Comparison of ENCODE assay signal across 8 mouse cellular contexts in the genomic region with DNA sequence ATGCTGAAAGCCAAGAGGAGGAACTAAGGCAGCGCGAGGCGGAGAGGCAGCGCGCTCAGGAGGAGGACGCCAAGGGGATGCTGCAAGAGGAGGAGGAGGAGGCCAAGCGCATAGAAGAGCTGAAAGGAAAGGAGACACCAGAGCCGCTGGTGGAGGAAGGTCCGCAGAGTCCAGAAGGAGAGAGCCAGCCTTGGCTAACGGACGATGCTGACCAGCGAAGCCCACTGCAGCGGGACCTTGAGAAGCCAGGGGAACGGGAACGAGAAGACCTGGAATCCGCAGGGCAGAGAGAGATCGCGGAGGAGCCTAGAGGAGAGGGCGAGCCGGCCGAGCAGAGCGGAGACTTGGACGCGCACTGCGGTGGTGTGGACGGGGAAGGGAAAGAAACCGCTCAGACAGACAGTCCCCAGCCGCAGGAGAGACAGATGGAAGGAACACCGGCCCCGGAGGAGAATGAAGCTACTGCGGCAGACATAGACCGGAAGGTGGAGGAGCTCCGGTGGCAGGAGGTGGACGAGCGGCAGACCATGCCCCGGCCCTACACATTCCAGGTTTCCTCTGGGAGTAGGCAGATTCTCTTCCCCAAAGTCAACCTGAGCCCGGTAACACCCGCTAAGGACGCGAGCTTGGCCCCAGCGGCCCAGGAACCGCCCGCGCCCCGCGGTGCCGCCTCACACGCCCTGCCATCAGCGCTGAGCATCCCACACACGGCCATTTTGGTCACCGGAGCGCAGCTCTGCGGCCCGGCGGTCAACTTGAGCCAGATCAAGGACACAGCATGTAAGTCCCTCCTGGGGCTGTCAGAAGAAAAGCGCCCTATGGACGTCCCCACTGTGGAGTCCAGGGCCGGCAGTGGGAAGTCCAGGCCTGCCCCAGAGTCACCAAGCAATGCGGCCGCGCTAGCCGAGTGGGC. TPM values are rescaled to one million over a fixed set of nuclear protein-coding genes. Genes with fewer than 3 reads are reported as not detected.
A peak's percentile ranks its signal among the peaks of the same experiment; 100 is the strongest.
DNase-seq lines count a peak whose midpoint lies in the region; ATAC-seq and TF ChIP-seq lines count a peak whose summit lies in the region.

No protein-coding gene starts in this region.

- peak; percentile 30 to 54 for DNase-seq in adrenal gland, adult (ENCODE audit: inconsistent age in 2 of 2, low spot score in 1 of 2)
- no peak for DNase-seq in adrenal gland, adult 8-10 months
- DNase-seq in ovary, postnatal 36 days (ENCODE audit: low spot score): peak; percentile 17
- DNase-seq in ovary, postnatal 14 days (ENCODE audit: low spot score): no peak
- DNase-seq in limb, embryonic 14.5 days (ENCODE audit: low spot score): no peak
- no peak for DNase-seq in cerebellum, postnatal 25 days
- no peak for DNase-seq in thymus, postnatal 0 days (ENCODE audit: low spot score)

- TF ChIP-seq POLR2A in limb, embryonic 14.5 days (IDR thresholded peaks at IDR 0.05; ENCODE audit: borderline replicate concordance, extremely low read depth, insufficient read depth, insufficient read length): no peak

- no peak; the same call in 1 of the 2 replicates for ATAC-seq in limb, embryonic 14.5 days (ENCODE audit: low FRiP score, low read depth)
- no peak for ATAC-seq in stomach, embryonic 16.5 days (ENCODE audit: insufficient read depth, low FRiP score)

- peaks cover 11% of the 10 kb centered on the region; the same call in 1 of the 2 replicates for H3K36me3 ChIP-seq in limb, embryonic 14.5 days (ENCODE audit: control insufficient read depth, insufficient read depth, low read length)
- no peaks in the 10 kb centered on the region for H3K36me3 ChIP-seq in stomach, embryonic 16.5 days (ENCODE audit: control insufficient read depth, insufficient read depth, low read length)

- no peak overlapping the region for H3K27ac ChIP-seq in limb, embryonic 14.5 days (replicated peaks; ENCODE audit: low read depth, low read length)
- no peak overlapping the region for H3K27ac ChIP-seq in stomach, embryonic 16.5 days (ENCODE audit: low read length)

- H3K27me3 ChIP-seq in limb, embryonic 14.5 days (ENCODE audit: control insufficient read depth, insufficient read depth, low read length): peaks cover 39% of the 10 kb centered on the region
- H3K27me3 ChIP-seq in stomach, embryonic 16.5 days (ENCODE audit: control insufficient read depth, insufficient read depth, low read length): peaks cover 13% of the 10 kb centered on the region

- peak overlapping the region; percentile 56 for H3K4me2 ChIP-seq in limb, embryonic 14.5 days (replicated peaks; ENCODE audit: low read depth, low read length, severe bottlenecking)
- peak overlapping the region; percentile 57 for H3K4me2 ChIP-seq in stomach, embryonic 16.5 days (ENCODE audit: low read depth, low read length)

- 26% methylated on average over 62 of the region's 62 CpGs for WGBS in limb, embryonic 14.5 days
- 30% methylated on average over 62 of the region's 62 CpGs for WGBS in stomach, embryonic 16.5 days

- H3K4me3 ChIP-seq in limb, embryonic 14.5 days (replicated peaks; ENCODE audit: low read length): peak overlapping the region; percentile 28
- peak overlapping the region; percentile 48 for H3K4me3 ChIP-seq in stomach, embryonic 16.5 days (replicated peaks; ENCODE audit: low read length)

- peaks cover 6% of the 10 kb centered on the region; the same call in 1 of the 2 replicates for H3K4me1 ChIP-seq in limb, embryonic 14.5 days (ENCODE audit: control insufficient read depth, insufficient read depth, low read length)
- H3K4me1 ChIP-seq in stomach, embryonic 16.5 days (ENCODE audit: control insufficient read depth, insufficient read depth, low read length): 0 out of 2 replicates have a peak, but pooled peaks cover 7% of the 10 kb centered on the region

- H3K9ac ChIP-seq in limb, embryonic 14.5 days (ENCODE audit: low read depth, low read length, severe bottlenecking): no peak overlapping the region
- H3K9ac ChIP-seq in stomach, embryonic 16.5 days (ENCODE audit: low read length): peak overlapping the region; percentile 49

- H3K9me3 ChIP-seq in limb, embryonic 14.5 days (ENCODE audit: control insufficient read depth, low read length): no peaks in the 10 kb centered on the region
- H3K9me3 ChIP-seq in stomach, embryonic 16.5 days (replicated peaks; ENCODE audit: control insufficient read depth, low read length): no peaks in the 10 kb centered on the region

RNA-seq across cellular contexts. Expression of a gene that starts 48.0 kb away (rescaled TPM):
- 10 to 100 TPM; 14.7 to 28.9 (median 21.4) TPM for total RNA-seq in adrenal gland, adult 8-10 months (2022)
- 24.0 and 24.9 TPM in 2 replicates for polyA plus RNA-seq in limb, embryonic 14.5 days (2012; rRNA removed)
- 15.1 and 15.4 TPM in 2 replicates for polyA plus RNA-seq in limb, embryonic 14.5 days (2014; fragmentation: Nextera tagmentation; extraction: Ambion mirVana)
- 14.0 and 15.5 TPM in 2 replicates for polyA plus RNA-seq in stomach, embryonic 16.5 days (2015; fragmentation: Nextera tagmentation; extraction: Ambion mirVana)
- polyA plus RNA-seq in thymus, postnatal 0 days (2015; fragmentation: Nextera tagmentation; extraction: Ambion mirVana): 13.5 and 14.8 TPM in 2 replicates

Comparison
In these comparisons a context has a peak if more than half of its experiments do, and no peak if none do; other contexts are left out.
1. DNase-seq: peak in adrenal gland, adult (2 of 2) and ovary, postnatal 36 days (single experiment); none in adrenal gland, adult 8-10 months (single experiment), ovary, postnatal 14 days (single experiment), limb, embryonic 14.5 days (single experiment), cerebellum, postnatal 25 days (0 of 2) and thymus, postnatal 0 days (single experiment).